Mouse (Mus musculus) ES-Bruce4 (cell line): ENCODE results near the gene Exosc8. TPM values are rescaled to one million over a fixed set of nuclear protein-coding genes. Genes with fewer than 3 reads are reported as not detected.

Experiments used
- H3K27ac ChIP-seq: 2 replicates; pipeline ENCODE4 v1.5.1; 2012; ENCODE audit warnings: low read length, inconsistent platforms; ENCODE audit not compliant: insufficient read depth
- H3K27me3 ChIP-seq: 2 replicates; pipeline ENCODE4 v1.6.1; 2012; ENCODE audit warnings: mild to moderate bottlenecking, low read length, inconsistent platforms; ENCODE audit not compliant: control insufficient read depth, poor library complexity, insufficient read depth, severe bottlenecking
- H3K36me3 ChIP-seq: 2 replicates; pipeline ENCODE4 v1.6.1; 2012; ENCODE audit warnings: inconsistent platforms, mild to moderate bottlenecking, low read length, moderate library complexity; ENCODE audit not compliant: control insufficient read depth, poor library complexity, insufficient read depth, severe bottlenecking
- H3K4me1 ChIP-seq: one replicate; pipeline ENCODE4 v1.8.1; 2011; ENCODE audit warnings: low read length; ENCODE audit not compliant: control insufficient read depth, insufficient read depth
- H3K4me3 ChIP-seq: 2 replicates; pipeline ENCODE4 v1.5.1; 2011; ENCODE audit warnings: low read depth, mild to moderate bottlenecking, low read length
- H3K9ac ChIP-seq: 2 replicates; pipeline ENCODE4 v1.6.1; 2012; ENCODE audit warnings: low read depth, mild to moderate bottlenecking, inconsistent platforms; ENCODE audit not compliant: poor library complexity, severe bottlenecking
- H3K9me3 ChIP-seq: replicated peaks from 2 replicates; pipeline ENCODE4 v1.6.1; 2012; ENCODE audit warnings: mild to moderate bottlenecking, low read length, inconsistent platforms; ENCODE audit not compliant: control insufficient read depth, poor library complexity, insufficient read depth, severe bottlenecking
- CTCF ChIP-seq: IDR thresholded peaks from one replicate; pipeline ENCODE4 v1.8.1; 2011; ENCODE audit warnings: low read depth, low read length
- EP300 ChIP-seq: IDR thresholded peaks from 2 replicates; pipeline ENCODE4 v1.6.1; 2011; ENCODE audit warnings: low read depth, low read length; ENCODE audit not compliant: insufficient read depth
- POLR2A ChIP-seq: IDR thresholded peaks from one replicate; pipeline ENCODE4 v1.8.1; 2011; ENCODE audit warnings: low read length; ENCODE audit not compliant: insufficient read depth
- polyA plus RNA-seq: library from polyadenylated mRNA; stranded (reverse); fragments of >200 nt; gene quantifications from 2 replicates; pipeline ENCODE4 v1.2.4, GENCODE M21; 2011; ENCODE audit warnings: low read depth; ENCODE audit not compliant: missing spikeins, insufficient read depth, insufficient read length

Gene Exosc8
- polyA plus RNA-seq, 1 experiment, result 200 TPM

DNA sequence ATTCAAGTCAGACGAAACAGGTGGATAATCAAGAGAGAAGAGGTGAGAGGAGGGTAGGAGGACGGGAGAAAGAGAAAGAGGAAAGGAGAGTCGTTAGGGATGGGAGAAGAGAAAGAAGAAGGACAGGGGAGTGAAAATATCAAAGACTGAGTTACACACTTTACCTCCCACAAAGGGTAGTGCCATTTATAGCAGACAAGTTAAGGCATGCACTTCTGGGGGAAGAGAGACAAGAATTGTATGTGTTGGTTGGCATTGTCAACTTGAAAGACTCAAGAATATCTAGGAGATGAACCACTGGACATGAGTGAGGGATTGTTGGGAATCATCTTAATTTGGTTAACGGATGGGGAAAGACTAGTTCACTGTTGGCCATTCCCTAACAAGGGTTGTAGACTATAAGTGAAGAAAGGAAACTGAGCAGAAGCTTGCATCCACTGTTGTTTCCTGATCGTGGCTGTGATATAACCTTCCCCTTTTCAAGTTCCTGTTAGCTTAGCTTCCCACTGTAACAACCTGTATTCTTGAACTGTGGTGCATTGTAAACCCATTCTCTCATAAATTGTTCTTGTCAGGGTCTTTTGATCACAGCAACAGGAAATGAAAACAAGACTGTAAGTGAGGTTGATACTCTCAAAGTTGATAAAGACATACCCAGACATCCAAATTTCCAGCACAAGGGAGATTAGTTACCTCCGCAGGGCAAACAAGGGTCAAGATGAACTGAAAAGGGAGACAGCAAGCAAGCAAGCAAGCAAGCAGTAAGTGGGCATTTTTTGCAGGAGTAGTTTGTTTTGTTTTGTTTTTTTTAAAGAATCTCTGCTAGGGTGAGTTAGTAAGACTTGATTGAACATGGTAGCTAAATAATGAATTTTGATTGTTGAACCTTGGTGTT is 53.6 kb downstream of the Exosc8 start:
- TF ChIP-seq EP300, result no peak
- no peak for TF ChIP-seq CTCF
- TF ChIP-seq POLR2A, result no peak
- H3K27ac ChIP-seq, result no peak overlapping the region

More for the DNA sequence above, 53.6 kb downstream of the Exosc8 start:
- H3K9me3 ChIP-seq, result no peaks in the 10 kb centered on the region
- H3K4me1 ChIP-seq, result no peaks in the 10 kb centered on the region
- no peak overlapping the region for H3K9ac ChIP-seq
- no peaks in the 10 kb centered on the region for H3K27me3 ChIP-seq
- no peak overlapping the region for H3K4me3 ChIP-seq
- H3K36me3 ChIP-seq, result no peaks in the 10 kb centered on the region

Other genes with a start within 250 kb of the Exosc8 start
- 99.9 and 111 TPM in 2 replicates for gene Supt20, start 42.6 kb downstream of the Exosc8 start, polyA plus RNA-seq
- gene Gm21958, start 21.0 kb downstream of the Exosc8 start, polyA plus RNA-seq, result not detected in 2 replicates
- gene Alg5, start 146 bp upstream of the Exosc8 start, polyA plus RNA-seq, result 20.9 and 22.9 TPM in 2 replicates
- 0.17 TPM in 1 of 2 replicates, not detected in the other for gene Smad9, start 20.2 kb upstream of the Exosc8 start, polyA plus RNA-seq
- gene Rfxap, start 72.4 kb upstream of the Exosc8 start, polyA plus RNA-seq, result 14.3 and 19.5 TPM in 2 replicates
- gene Sertm1, start 180.5 kb upstream of the Exosc8 start, polyA plus RNA-seq, result 0.53 and 1.0 TPM in 2 replicates